Mouse (Mus musculus) forebrain, embryonic 14.5 days (tissue): ENCODE measurements around the gene Adora2b. TPM values are rescaled to one million over a fixed set of nuclear protein-coding genes. Genes with fewer than 3 reads are reported as not detected.
"Not testable (repeated sequence)": the region's sequence is repeated elsewhere in the genome, so short reads cannot be mapped to it uniquely, and the experiment has no call there.

Experiments used
- ATAC-seq: fragments of 200-750 bp; cut with Nextera tagmentation; 2 replicates; pipeline ENCODE4 v1.8.0; 2017; ENCODE audit warnings: mild to moderate bottlenecking, moderate library complexity
- DNase-seq: peaks from one replicate; pipeline ENCODE4 v3.0.0-alpha.2; 2015; ENCODE audit warnings: low spot score
- H3K27ac ChIP-seq: fragments of 300-500 bp; sonication (generic); 2 replicates; pipeline ENCODE4 v1.5.1; 2014; ENCODE audit warnings: low read depth, mild to moderate bottlenecking, control low read depth, low read length, moderate library complexity
- H3K27me3 ChIP-seq: fragments of 300-500 bp; sonication (generic); replicated peaks from 2 replicates; pipeline ENCODE4 v1.6.1; 2014; ENCODE audit warnings: low read length, control low read depth, mixed read lengths; ENCODE audit not compliant: control insufficient read depth, insufficient read depth
- H3K36me3 ChIP-seq: fragments of 300-500 bp; sonication (generic); 2 replicates; pipeline ENCODE4 v1.6.1; 2014; ENCODE audit warnings: low read length, control low read depth; ENCODE audit not compliant: control insufficient read depth, insufficient read depth
- H3K4me1 ChIP-seq: fragments of 300-500 bp; sonication (generic); 2 replicates; pipeline ENCODE4 v1.6.1; 2014; ENCODE audit warnings: antibody characterized with exemption, low read length, control low read depth; ENCODE audit not compliant: control insufficient read depth, insufficient read depth
- H3K4me2 ChIP-seq: fragments of 300-500 bp; sonication (generic); 2 replicates; pipeline ENCODE4 v1.6.1; 2014; ENCODE audit warnings: mild to moderate bottlenecking, control low read depth, low read length
- H3K4me3 ChIP-seq: fragments of 300-500 bp; sonication (generic); 2 replicates; pipeline ENCODE4 v1.5.1; 2014; ENCODE audit warnings: low read depth, low read length, control low read depth
- H3K9ac ChIP-seq: fragments of 300-500 bp; sonication (generic); 2 replicates; pipeline ENCODE4 v1.6.1; 2014; ENCODE audit warnings: mild to moderate bottlenecking, low read length, control low read depth, moderate library complexity
- H3K9me3 ChIP-seq: fragments of 300-500 bp; sonication (generic); replicated peaks from 2 replicates; pipeline ENCODE4 v1.6.1; 2016; ENCODE audit warnings: low read length, control low read depth, mixed read lengths; ENCODE audit not compliant: control insufficient read depth
- WGBS: fragments of 180-500 bp; shearing (Covaris S2); extraction: QIAGEN DNeasy Blood & Tissue Kit; methylation state at CpG from one replicate; pipeline ENCODE4 v1.1.7; 2014; 5-methylcytosine and 5-hydroxymethylcytosine counted together
- polyA plus RNA-seq: library from polyadenylated mRNA; unstranded; fragments of >200 nt; fragmentation: Nextera tagmentation; extraction: Ambion mirVana; gene quantifications from 2 replicates; pipeline ENCODE4 v1.2.1, GENCODE M21; 2014

The Adora2b gene
- polyA plus RNA-seq, 1 experiment from 2014 or later: 2.9 TPM

DNA sequence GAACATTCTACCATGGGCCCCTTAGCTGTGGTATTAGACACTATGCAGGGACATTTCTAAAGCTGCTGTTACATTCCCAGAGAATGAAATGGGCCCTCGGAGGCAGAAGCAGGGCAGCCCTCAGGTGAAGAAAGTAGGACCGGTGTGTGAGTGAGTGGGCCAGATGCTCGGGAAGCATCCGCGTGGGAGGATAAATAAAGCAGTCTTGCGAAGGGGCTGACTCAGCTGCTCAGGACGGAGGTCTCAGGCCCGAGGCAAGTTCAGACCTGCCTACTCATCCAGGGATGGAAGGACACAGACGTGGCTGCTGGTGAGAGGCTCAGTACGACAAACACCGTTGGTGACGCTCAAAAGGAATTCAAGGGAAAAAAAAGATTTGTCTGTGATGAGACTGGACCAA, 20.3 kb downstream of the Adora2b start:
- H3K4me3 ChIP-seq: no peak overlapping the region
- ATAC-seq: no peak
- no peaks in the 10 kb centered on the region for H3K9me3 ChIP-seq
- no peak for DNase-seq
- no peak overlapping the region for H3K9ac ChIP-seq
- no peaks in the 10 kb centered on the region for H3K36me3 ChIP-seq
- 86% methylated on average over 12 of the region's 12 CpGs for whole genome bisulfite sequencing
- peaks cover 9% of the 10 kb centered on the region for H3K4me1 ChIP-seq
- no peak overlapping the region for H3K4me2 ChIP-seq
- H3K27me3 ChIP-seq: no peaks in the 10 kb centered on the region
- no peak overlapping the region for H3K27ac ChIP-seq

- Histone ChIP-seq H3K9ac (no peak overlapping the region), H3K27ac (no peak overlapping the region), H3K9me3 (no peaks in the 10 kb centered on the region), H3K4me3 (no peak overlapping the region), H3K4me1 (peaks cover 9% of the 10 kb centered on the region), H3K27me3 (no peaks in the 10 kb centered on the region), H3K36me3 (no peaks in the 10 kb centered on the region), H3K4me2 (no peak overlapping the region)
- DNase-seq: no peak
- no peak for ATAC-seq
- WGBS: 65% methylated on average over 5 of the region's 5 CpGs
These were observed 22.1 kb downstream of the Adora2b start for GRCm38 (mm10) chr11:62270851-62271250.

DNA sequence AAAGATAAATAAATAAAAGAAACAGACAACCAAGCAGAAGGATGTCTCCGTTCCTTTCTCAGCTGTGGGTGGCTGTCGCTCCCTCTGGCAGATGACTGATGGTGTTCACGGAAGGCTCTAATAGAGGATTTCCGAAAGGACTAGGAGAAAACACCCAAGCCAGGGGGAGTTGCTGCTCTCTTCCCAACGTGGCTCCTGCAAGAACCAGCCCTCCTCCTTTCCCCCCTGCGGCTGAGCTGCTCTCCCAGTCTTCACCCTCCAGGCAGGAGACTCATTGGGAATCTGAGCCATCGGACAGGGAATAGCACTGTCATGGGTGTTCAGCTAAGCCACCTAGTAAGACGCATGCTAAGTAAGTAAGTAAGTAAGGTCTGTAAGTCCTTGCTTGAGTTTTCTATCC, 28.3 kb downstream of the Adora2b start:
- no peak overlapping the region for H3K27ac ChIP-seq
- no peaks in the 10 kb centered on the region; the same call in 1 of the 2 replicates for H3K9me3 ChIP-seq
- H3K4me2 ChIP-seq: no peak overlapping the region
- H3K27me3 ChIP-seq: no peaks in the 10 kb centered on the region
- ATAC-seq (no peak), DNase-seq (no peak)
- no peaks in the 10 kb centered on the region for H3K36me3 ChIP-seq
- H3K4me1 ChIP-seq: peaks cover 3% of the 10 kb centered on the region; the same call in 1 of the 2 replicates
- H3K4me3 ChIP-seq: no peak overlapping the region
- H3K9ac ChIP-seq: no peak overlapping the region
- WGBS: 62% methylated on average over 8 of the region's 8 CpGs

DNA sequence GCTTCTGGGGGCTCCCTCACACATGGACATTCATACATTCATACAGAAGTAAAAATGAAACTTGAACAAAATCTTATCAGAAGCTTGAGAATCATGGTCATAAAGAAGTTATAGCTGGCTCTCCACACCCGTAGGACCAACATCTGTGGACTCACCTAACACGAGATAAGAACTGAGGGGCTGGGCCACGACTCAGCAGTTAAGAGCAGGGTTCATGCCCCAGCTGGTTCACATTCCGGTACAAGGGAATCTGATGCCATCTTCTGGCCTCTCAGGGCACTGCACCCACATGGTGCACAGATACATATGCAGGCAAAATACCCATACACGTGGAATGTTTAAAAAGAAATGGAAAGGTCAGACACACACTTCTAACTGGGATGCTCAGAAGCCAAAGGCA, 29.2 kb downstream of the Adora2b start:
- peaks cover 7% of the 10 kb centered on the region; the same call in 1 of the 2 replicates for H3K4me1 ChIP-seq
- H3K36me3 ChIP-seq: no peaks in the 10 kb centered on the region
- H3K27me3 ChIP-seq: no peaks in the 10 kb centered on the region
- no peak overlapping the region for H3K4me2 ChIP-seq
- DNase-seq (peak; percentile 67), ATAC-seq (no peak)
- no peaks in the 10 kb centered on the region; the same call in 1 of the 2 replicates for H3K9me3 ChIP-seq
- WGBS: 22% methylated on average over 5 of the region's 5 CpGs
- no peak overlapping the region for H3K4me3 ChIP-seq
- no peak overlapping the region for H3K27ac ChIP-seq
- H3K9ac ChIP-seq: no peak overlapping the region

GRCm38 (mm10) chr11:62280675-62281600, 32.2 kb downstream of the Adora2b start, which contains the start of the genes Zswim7 and Ttc19:
TSS of gene Zswim7 (minus strand) at chr11:62281375.
TSS of gene Ttc19 (plus strand) at chr11:62281473.
- Histone ChIP-seq H3K4me1 (peaks cover 7% of the 10 kb centered on the region; the same call in 1 of the 2 replicates), H3K4me3 (peak within 1 kb of the TSS; percentile 90), H3K4me2 (peak within 1 kb of the TSS; percentile 84), H3K9me3 (no peaks in the 10 kb centered on the region; the same call in 1 of the 2 replicates), H3K27ac (peak within 1 kb of the TSS; percentile 79), H3K9ac (peak within 1 kb of the TSS; percentile 90), H3K27me3 (no peaks in the 10 kb centered on the region), H3K36me3 (peaks cover 19% of the 10 kb centered on the region)
- ATAC-seq: peak; percentile 97
- under 1% methylated on average over 66 of the region's 68 CpGs for WGBS
- peak; percentile 95 for DNase-seq

- ATAC-seq: peak; percentile 62
- Histone ChIP-seq H3K4me3 (peak overlapping the region; percentile 90), H3K9ac (peak overlapping the region; percentile 90), H3K9me3 (no peaks in the 10 kb centered on the region; the same call in 1 of the 2 replicates), H3K27me3 (no peaks in the 10 kb centered on the region), H3K4me2 (peak overlapping the region; percentile 84), H3K27ac (peak overlapping the region; percentile 79), H3K36me3 (peaks cover 26% of the 10 kb centered on the region), H3K4me1 (peaks cover 7% of the 10 kb centered on the region; the same call in 1 of the 2 replicates)
- peak; percentile 43 for DNase-seq
- WGBS: under 1% methylated on average over 44 of the region's 57 CpGs
These were observed 32.8 kb downstream of the Adora2b start for GRCm38 (mm10) chr11:62281601-62281997.

GRCm38 (mm10) chr11:62284020-62284419, 35.2 kb downstream of the Adora2b start:
- H3K4me1 ChIP-seq, H3K4me2 ChIP-seq, DNase-seq, H3K27ac ChIP-seq, H3K27me3 ChIP-seq, H3K9me3 ChIP-seq, H3K4me3 ChIP-seq, ATAC-seq, H3K9ac ChIP-seq: not testable (repeated sequence)
- 92% methylated on average over 3 of the region's 3 CpGs for WGBS
- peaks cover 31% of the 10 kb centered on the region for H3K36me3 ChIP-seq

- ATAC-seq: no peak
- H3K9me3 ChIP-seq: no peaks in the 10 kb centered on the region
- DNase-seq: no peak
- WGBS: 91% methylated on average over 8 of the region's 8 CpGs
- no peak overlapping the region for H3K9ac ChIP-seq
- H3K27me3 ChIP-seq: no peaks in the 10 kb centered on the region
- peaks cover 7% of the 10 kb centered on the region; the same call in 1 of the 2 replicates for H3K4me1 ChIP-seq
- no peak overlapping the region for H3K27ac ChIP-seq
- no peak overlapping the region for H3K4me3 ChIP-seq
- peaks cover 34% of the 10 kb centered on the region for H3K36me3 ChIP-seq
- no peak overlapping the region for H3K4me2 ChIP-seq
These were observed 36.2 kb downstream of the Adora2b start for GRCm38 (mm10) chr11:62285020-62285419.

- Histone ChIP-seq H3K36me3 (peaks cover 46% of the 10 kb centered on the region), H3K27ac (no peak overlapping the region), H3K4me3 (no peak overlapping the region), H3K4me1 (no peaks in the 10 kb centered on the region), H3K9ac (no peak overlapping the region), H3K9me3 (no peaks in the 10 kb centered on the region), H3K27me3 (no peaks in the 10 kb centered on the region), H3K4me2 (no peak overlapping the region)
- ATAC-seq (no peak), DNase-seq (no peak)
- WGBS: 97% methylated on average over 1 of the region's 1 CpGs
These were observed 38.9 kb downstream of the Adora2b start for GRCm38 (mm10) chr11:62287700-62288099.
